Mouse (Mus musculus): ENCODE measurements around the gene Tep1.

- TF ChIP-seq CTCF (IDR thresholded peaks at IDR 0.05; ENCODE audit: low read depth): no peak
- TF ChIP-seq EP300 (IDR thresholded peaks at IDR 0.05; ENCODE audit: low read depth): peak; percentile 84
Measured at GRCm38 (mm10) chr14:50807487-50808072, 62.8 kb downstream of the Tep1 start, which contains the start of the genes Ccnb1ip1 and Parp2.

Measured in liver, postnatal 0 days (tissue).